Mouse (Mus musculus): ENCODE results near the gene Ago3. TPM values are rescaled to one million over a fixed set of nuclear protein-coding genes. Genes with fewer than 3 reads are reported as not detected.

Gene Ago3
- polyA plus RNA-seq, 1 experiment from 2014 or later, result 18.7 TPM

DNA sequence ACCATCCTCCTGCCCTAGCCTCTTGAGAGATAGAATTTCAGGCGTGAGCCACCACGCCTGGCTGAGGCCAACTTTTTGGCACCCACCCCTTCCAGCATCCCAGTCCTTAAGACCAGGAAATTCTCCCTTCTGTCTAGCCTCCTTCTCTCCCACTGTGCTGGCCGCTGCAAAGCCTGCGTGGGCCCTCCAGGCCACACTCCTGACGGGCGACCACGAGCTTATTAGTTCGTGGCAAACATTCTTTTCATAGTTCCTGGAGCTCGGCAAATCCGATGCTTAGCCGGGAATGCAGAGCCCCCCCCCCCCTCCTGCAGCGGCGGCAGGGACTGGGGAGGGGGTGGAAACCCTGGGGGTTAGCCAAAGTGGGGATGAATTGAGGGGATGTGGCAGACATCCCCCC, 138.2 kb downstream of the Ago3 start:
- 16% methylated on average over 11 of the region's 13 CpGs for WGBS

DNA sequence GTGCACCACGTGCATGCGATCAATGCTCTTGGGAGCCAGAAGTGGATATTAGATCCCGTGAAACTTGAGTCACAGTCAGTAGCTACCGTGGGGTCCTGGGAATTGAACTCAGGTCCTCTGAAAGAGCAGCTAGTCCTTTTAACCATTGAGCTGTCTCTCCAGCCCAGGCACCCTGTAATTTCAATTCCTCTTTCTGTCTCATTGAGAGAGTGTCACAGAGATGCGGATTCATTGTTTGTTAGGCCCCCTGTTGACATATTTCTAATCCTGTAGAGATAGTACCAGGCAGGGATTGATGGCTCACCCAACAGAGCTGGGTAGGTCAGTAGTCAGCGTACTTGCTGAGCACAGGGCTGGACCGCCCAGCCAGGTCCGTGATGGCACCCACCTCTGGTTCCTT, 139.0 kb downstream of the Ago3 start:
- Histone ChIP-seq H3K27ac (ENCODE audit: low read length) (no peak overlapping the region), H3K4me1 (replicated peaks; ENCODE audit: control insufficient read depth, insufficient read depth, low read length) (peaks cover 4% of the 10 kb centered on the region; the same call in 1 of the 2 replicates), H3K4me2 (ENCODE audit: low read length) (no peak overlapping the region), H3K4me3 (replicated peaks; ENCODE audit: low read length) (no peak overlapping the region), H3K9ac (replicated peaks; ENCODE audit: low read depth, low read length) (no peak overlapping the region), H3K36me3 (ENCODE audit: control insufficient read depth, insufficient read depth) (no peaks in the 10 kb centered on the region), H3K9me3 (ENCODE audit: control insufficient read depth, low read length) (peaks cover 6% of the 10 kb centered on the region; the same call in 1 of the 2 replicates), H3K27me3 (replicated peaks; ENCODE audit: control insufficient read depth, insufficient read depth, low read length) (peaks cover 27% of the 10 kb centered on the region)
- WGBS, result 80% methylated on average over 8 of the region's 8 CpGs
- no peak for ATAC-seq

More for the DNA sequence above, 138.2 kb downstream of the Ago3 start:
- Histone ChIP-seq H3K4me2 (ENCODE audit: low read length) (no peak overlapping the region), H3K36me3 (ENCODE audit: control insufficient read depth, insufficient read depth) (no peaks in the 10 kb centered on the region), H3K4me3 (replicated peaks; ENCODE audit: low read length) (no peak overlapping the region), H3K27ac (ENCODE audit: low read length) (no peak overlapping the region), H3K9me3 (ENCODE audit: control insufficient read depth, low read length) (peaks cover under 1% of the 10 kb centered on the region; the same call in 1 of the 2 replicates), H3K9ac (replicated peaks; ENCODE audit: low read depth, low read length) (no peak overlapping the region), H3K27me3 (replicated peaks; ENCODE audit: control insufficient read depth, insufficient read depth, low read length) (peaks cover 22% of the 10 kb centered on the region), H3K4me1 (replicated peaks; ENCODE audit: control insufficient read depth, insufficient read depth, low read length) (peaks cover 4% of the 10 kb centered on the region; the same call in 1 of the 2 replicates)
- ATAC-seq, result no peak

DNA sequence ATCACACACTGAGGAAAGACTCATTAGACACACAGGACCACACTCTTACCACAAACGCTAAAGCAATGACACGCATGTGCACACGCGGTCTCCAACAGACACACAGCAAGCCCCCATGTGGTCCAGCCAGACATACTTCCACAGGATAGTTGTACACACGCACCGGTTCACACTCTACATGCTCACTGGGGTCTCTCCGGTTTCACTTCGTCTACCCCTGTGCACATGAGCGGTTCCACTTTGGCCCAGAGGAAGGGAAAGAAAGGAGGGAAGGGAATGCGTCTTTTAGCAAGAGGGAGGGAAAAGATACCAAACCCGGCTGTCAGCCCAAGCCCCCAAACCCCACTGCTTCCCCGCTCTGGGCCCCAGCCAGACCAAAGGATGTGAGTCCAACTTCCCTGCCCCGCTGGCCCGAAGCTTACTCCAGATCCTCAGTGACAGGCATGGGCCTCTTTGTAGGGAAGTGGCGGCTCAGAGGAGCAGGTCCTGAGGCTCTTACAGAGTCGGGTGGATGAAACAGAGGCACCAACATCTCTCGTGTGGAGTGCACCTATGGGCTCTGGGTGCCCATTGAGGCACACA, 141.2 kb downstream of the Ago3 start:
- Histone ChIP-seq H3K9ac (replicated peaks; ENCODE audit: low read depth, low read length) (no peak overlapping the region), H3K4me2 (ENCODE audit: low read length) (no peak overlapping the region), H3K4me3 (replicated peaks; ENCODE audit: low read length) (no peak overlapping the region), H3K27me3 (replicated peaks; ENCODE audit: control insufficient read depth, insufficient read depth, low read length) (peaks cover 27% of the 10 kb centered on the region), H3K27ac (ENCODE audit: low read length) (no peak overlapping the region), H3K9me3 (ENCODE audit: control insufficient read depth, low read length) (peaks cover 6% of the 10 kb centered on the region; the same call in 1 of the 2 replicates), H3K36me3 (ENCODE audit: control insufficient read depth, insufficient read depth) (no peaks in the 10 kb centered on the region), H3K4me1 (replicated peaks; ENCODE audit: control insufficient read depth, insufficient read depth, low read length) (peaks cover 4% of the 10 kb centered on the region; the same call in 1 of the 2 replicates)
- ATAC-seq, result no peak
- WGBS, result 37% methylated on average over 17 of the region's 17 CpGs

DNA sequence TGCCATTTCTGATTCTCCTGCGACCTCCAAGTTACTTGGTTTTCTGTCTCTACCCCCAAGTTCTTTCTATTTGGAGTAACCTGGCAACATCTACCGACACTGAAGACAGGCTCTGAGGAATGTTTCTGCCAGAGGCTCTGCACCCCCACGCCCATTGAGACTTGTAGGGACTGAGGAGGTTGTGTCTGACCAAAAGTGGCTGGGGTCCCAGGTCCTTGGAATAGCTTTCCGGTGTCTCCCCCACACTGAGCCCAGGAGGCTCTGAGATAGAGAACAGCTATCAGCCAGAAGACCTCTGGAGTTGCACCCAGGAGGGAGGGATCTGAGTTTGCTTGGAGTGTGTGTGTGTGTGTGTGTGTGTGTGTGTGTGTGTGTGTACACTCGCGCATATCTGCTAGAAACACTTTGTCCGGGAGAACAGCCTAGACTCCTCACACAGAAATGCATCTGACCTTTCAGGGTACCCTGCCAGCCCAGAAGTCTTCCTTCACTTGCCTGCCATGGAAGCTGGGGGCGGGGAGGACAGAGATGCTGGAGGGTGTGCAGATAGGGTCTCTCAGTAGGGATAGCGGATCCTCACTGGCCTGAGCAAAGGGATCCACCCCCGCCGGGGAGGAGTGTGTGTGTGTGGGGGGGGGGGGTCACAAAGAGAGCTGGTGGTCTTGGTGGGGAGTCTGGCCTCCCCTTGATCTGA, 141.9 kb downstream of the Ago3 start:
- no peak overlapping the region for H3K4me2 ChIP-seq (ENCODE audit: low read length)
- 37% methylated on average over 11 of the region's 11 CpGs for WGBS

DNA sequence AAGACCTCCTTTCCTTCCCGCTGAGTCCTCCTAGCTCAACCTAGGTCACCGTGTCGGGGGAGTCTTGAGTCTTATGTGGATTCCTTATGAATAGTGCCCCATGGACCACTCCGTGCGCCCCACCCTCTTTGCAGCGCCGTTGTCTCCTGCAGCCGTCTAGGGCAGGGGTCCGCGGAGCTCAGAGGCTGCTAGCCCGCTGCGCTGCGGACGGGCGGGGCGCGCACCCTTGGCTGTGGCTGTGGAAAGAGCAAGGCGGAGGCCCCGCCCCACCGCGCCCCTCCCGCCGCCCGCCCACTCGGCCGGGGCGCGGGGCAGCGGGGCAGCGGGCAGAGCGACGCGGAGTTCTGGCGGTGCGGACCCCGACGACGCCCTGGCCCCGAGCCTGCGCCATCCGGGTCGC, 142.9 kb downstream of the Ago3 start, which contains the start of gene Col8a2:
Gene Col8a2, plus strand, starts transcription at position 302 of the 400 bp plus-strand sequence.
- Histone ChIP-seq H3K27ac (ENCODE audit: low read length) (no peak within 1 kb of the TSS), H3K4me1 (replicated peaks; ENCODE audit: control insufficient read depth, insufficient read depth, low read length) (peaks cover 4% of the 10 kb centered on the region; the same call in 1 of the 2 replicates), H3K27me3 (replicated peaks; ENCODE audit: control insufficient read depth, insufficient read depth, low read length) (peaks cover 27% of the 10 kb centered on the region), H3K9ac (replicated peaks; ENCODE audit: low read depth, low read length) (no peak within 1 kb of the TSS), H3K4me2 (ENCODE audit: low read length) (peak within 1 kb of the TSS; percentile 33), H3K4me3 (replicated peaks; ENCODE audit: low read length) (peak within 1 kb of the TSS; percentile 27), H3K36me3 (ENCODE audit: control insufficient read depth, insufficient read depth) (no peaks in the 10 kb centered on the region), H3K9me3 (ENCODE audit: control insufficient read depth, low read length) (peaks cover 6% of the 10 kb centered on the region; the same call in 1 of the 2 replicates)
- no peak for ATAC-seq
- WGBS, result 3% methylated on average over 30 of the region's 42 CpGs

More for the DNA sequence above, 141.9 kb downstream of the Ago3 start:
- Histone ChIP-seq H3K9ac (replicated peaks; ENCODE audit: low read depth, low read length) (no peak overlapping the region), H3K4me3 (replicated peaks; ENCODE audit: low read length) (no peak overlapping the region), H3K4me1 (replicated peaks; ENCODE audit: control insufficient read depth, insufficient read depth, low read length) (peaks cover 4% of the 10 kb centered on the region; the same call in 1 of the 2 replicates), H3K9me3 (ENCODE audit: control insufficient read depth, low read length) (peaks cover 6% of the 10 kb centered on the region; the same call in 1 of the 2 replicates), H3K27ac (ENCODE audit: low read length) (no peak overlapping the region), H3K27me3 (replicated peaks; ENCODE audit: control insufficient read depth, insufficient read depth, low read length) (peaks cover 27% of the 10 kb centered on the region), H3K36me3 (ENCODE audit: control insufficient read depth, insufficient read depth) (no peaks in the 10 kb centered on the region)
- no peak for ATAC-seq

DNA sequence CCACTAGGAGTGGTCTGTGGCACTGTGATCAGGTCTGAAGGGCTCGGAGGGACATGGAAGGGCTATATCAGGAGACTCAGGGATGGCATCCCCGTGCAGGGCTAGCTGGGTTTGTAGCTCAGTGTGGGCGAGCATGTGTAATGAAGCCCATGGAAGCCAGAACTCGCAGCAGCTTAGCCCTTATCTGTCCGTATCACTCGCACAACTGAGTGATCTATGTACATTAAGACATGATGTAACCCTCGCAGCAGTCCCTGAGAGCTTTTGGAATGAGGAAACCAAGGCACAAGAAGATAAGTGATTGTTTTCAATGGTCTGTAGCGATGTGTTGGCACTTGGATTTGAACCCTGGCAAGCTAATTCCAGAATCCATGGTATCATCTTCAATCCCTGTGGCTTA, 145.8 kb downstream of the Ago3 start:
- no peak overlapping the region for H3K9ac ChIP-seq (replicated peaks; ENCODE audit: low read depth, low read length)
- H3K27me3 ChIP-seq (replicated peaks; ENCODE audit: control insufficient read depth, insufficient read depth, low read length), result peaks cover 26% of the 10 kb centered on the region
- peaks cover 4% of the 10 kb centered on the region; the same call in 1 of the 2 replicates for H3K4me1 ChIP-seq (replicated peaks; ENCODE audit: control insufficient read depth, insufficient read depth, low read length)
- no peak overlapping the region for H3K27ac ChIP-seq (ENCODE audit: low read length)
- H3K36me3 ChIP-seq (ENCODE audit: control insufficient read depth, insufficient read depth), result no peaks in the 10 kb centered on the region
- no peak for ATAC-seq
- H3K4me3 ChIP-seq (replicated peaks; ENCODE audit: low read length), result no peak overlapping the region
- 89% methylated on average over 8 of the region's 8 CpGs for WGBS
- H3K9me3 ChIP-seq (ENCODE audit: control insufficient read depth, low read length), result peaks cover 6% of the 10 kb centered on the region; the same call in 1 of the 2 replicates
- no peak overlapping the region for H3K4me2 ChIP-seq (ENCODE audit: low read length)

DNA sequence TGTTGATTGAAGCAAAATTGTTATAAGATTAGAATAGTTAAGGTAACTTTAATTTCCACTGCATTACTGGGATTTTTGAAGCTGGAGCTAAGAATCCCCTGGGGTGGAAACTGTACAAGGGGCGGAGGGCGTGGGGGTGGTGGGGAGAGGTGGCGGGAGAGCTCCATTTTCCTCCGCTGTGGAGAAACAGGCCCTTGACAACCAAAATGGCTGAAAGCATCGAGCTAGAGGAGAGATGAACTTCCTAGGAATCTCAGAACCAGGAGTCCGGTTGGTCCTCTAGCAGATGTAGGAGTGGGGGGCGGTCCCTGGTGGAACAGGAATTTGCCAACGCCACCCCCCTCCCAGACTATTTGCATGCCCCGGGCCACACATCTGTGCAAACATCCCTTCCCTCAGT, 147.7 kb downstream of the Ago3 start:
- Histone ChIP-seq H3K4me2 (ENCODE audit: low read length) (no peak overlapping the region), H3K9me3 (ENCODE audit: control insufficient read depth, low read length) (peaks cover 6% of the 10 kb centered on the region; the same call in 1 of the 2 replicates), H3K36me3 (ENCODE audit: control insufficient read depth, insufficient read depth) (no peaks in the 10 kb centered on the region), H3K27ac (ENCODE audit: low read length) (no peak overlapping the region), H3K27me3 (replicated peaks; ENCODE audit: control insufficient read depth, insufficient read depth, low read length) (peaks cover 10% of the 10 kb centered on the region), H3K4me1 (replicated peaks; ENCODE audit: control insufficient read depth, insufficient read depth, low read length) (peaks cover 6% of the 10 kb centered on the region; the same call in 1 of the 2 replicates), H3K9ac (replicated peaks; ENCODE audit: low read depth, low read length) (no peak overlapping the region), H3K4me3 (replicated peaks; ENCODE audit: low read length) (no peak overlapping the region)
- ATAC-seq, result no peak
- 75% methylated on average over 9 of the region's 9 CpGs for WGBS

Other genes starting within 250 kb of the Ago3 start
- 172 and 187 TPM in 2 replicates for gene Thrap3, start 226.8 kb downstream of the Ago3 start, polyA plus RNA-seq (2015; fragmentation: Nextera tagmentation; extraction: Ambion mirVana)
- 64.7 and 68.7 TPM in 2 replicates for gene Map7d1, start 173.2 kb downstream of the Ago3 start, polyA plus RNA-seq (2015; fragmentation: Nextera tagmentation; extraction: Ambion mirVana)
- 179 and 192 TPM in 2 replicates for gene Trappc3, start 167.2 kb downstream of the Ago3 start, polyA plus RNA-seq (2015; fragmentation: Nextera tagmentation; extraction: Ambion mirVana)
- gene Col8a2, start 142.8 kb downstream of the Ago3 start, polyA plus RNA-seq (2015; fragmentation: Nextera tagmentation; extraction: Ambion mirVana), result 2.1 and 3.6 TPM in 2 replicates
- 81.7 and 88.1 TPM in 2 replicates for gene Adprhl2, start 107.9 kb downstream of the Ago3 start, polyA plus RNA-seq (2015; fragmentation: Nextera tagmentation; extraction: Ambion mirVana)
- gene Tekt2, start 103.9 kb downstream of the Ago3 start, polyA plus RNA-seq (2015; fragmentation: Nextera tagmentation; extraction: Ambion mirVana), result 15.1 and 15.3 TPM in 2 replicates
- 14.9 and 16.1 TPM in 2 replicates for gene Ago1, start 39.0 kb upstream of the Ago3 start, polyA plus RNA-seq (2015; fragmentation: Nextera tagmentation; extraction: Ambion mirVana)
- 9.0 and 9.3 TPM in 2 replicates for gene Ago4, start 103.9 kb upstream of the Ago3 start, polyA plus RNA-seq (2015; fragmentation: Nextera tagmentation; extraction: Ambion mirVana)
- 12.0 and 13.6 TPM in 2 replicates for gene Clspn, start 127.4 kb upstream of the Ago3 start, polyA plus RNA-seq (2015; fragmentation: Nextera tagmentation; extraction: Ambion mirVana)
- gene 5730409E04Rik, start 180.3 kb upstream of the Ago3 start, polyA plus RNA-seq (2015; fragmentation: Nextera tagmentation; extraction: Ambion mirVana), result 3.9 and 4.6 TPM in 2 replicates
- gene Psmb2, start 248.1 kb upstream of the Ago3 start, polyA plus RNA-seq (2015; fragmentation: Nextera tagmentation; extraction: Ambion mirVana), result 432 and 443 TPM in 2 replicates

Data from forebrain, embryonic 16.5 days (tissue).